Mouse (Mus musculus) CH12.LX (cell line): ENCODE measurements around the gene Gm45521. TPM values are rescaled to one million over a fixed set of nuclear protein-coding genes. Genes with fewer than 3 reads are reported as not detected.

Experiments
- DNase-seq: peaks from one replicate; pipeline ENCODE4 v3.0.0-alpha.2; 2013; ENCODE audit errors: extremely low read depth
- H3K27ac ChIP-seq: 2 replicates; pipeline ENCODE4 v1.5.1; 2012; ENCODE audit warnings: low read depth, mild to moderate bottlenecking, control low read depth, moderate library complexity; ENCODE audit not compliant: insufficient read depth
- H3K27me3 ChIP-seq: replicated peaks from 2 replicates; pipeline ENCODE3; 2012; ENCODE audit warnings: inconsistent platforms
- H3K36me3 ChIP-seq, 2 experiments: replicated peaks in 1 of 2; 2 replicates each; pipeline versions ENCODE3 to v1.6.1; 2012; ENCODE audit warnings: inconsistent platforms in 1 of 2, low read length in 1 of 2, mild to moderate bottlenecking in 1 of 2, mixed read lengths in 1 of 2, moderate library complexity in 1 of 2; ENCODE audit not compliant: control insufficient read depth in 1 of 2, insufficient read depth in 1 of 2
- H3K4me1 ChIP-seq, 2 experiments: 2 replicates each; pipeline ENCODE4 v1.6.1; 2012; ENCODE audit warnings: inconsistent platforms in 1 of 2, moderate library complexity in 1 of 2; ENCODE audit not compliant: insufficient read depth in 2 of 2, control insufficient read depth in 1 of 2
- H3K4me2 ChIP-seq: 2 replicates; pipeline ENCODE4 v1.6.1; 2012; ENCODE audit warnings: low read depth, mild to moderate bottlenecking, control low read depth; ENCODE audit not compliant: poor library complexity, insufficient read depth, severe bottlenecking
- H3K4me3 ChIP-seq, 3 experiments: fragments of 150-350 bp in 1 of 3; sonication (generic) in 1 of 3; replicated peaks in 1 of 3; 2 replicates each; pipeline versions ENCODE3 to v1.5.1; 2011 to 2012; ENCODE audit warnings: low read depth in 2 of 3, low read length in 2 of 3, mild to moderate bottlenecking in 2 of 3, moderate library complexity in 2 of 3, control low read depth in 1 of 3, improper control_type of control experiment in 1 of 3, inconsistent platforms in 1 of 3, mixed read lengths in 1 of 3; ENCODE audit not compliant: poor library complexity in 1 of 3
- H3K79me2 ChIP-seq: replicated peaks from 2 replicates; pipeline ENCODE4 v1.6.1; 2012; ENCODE audit warnings: mild to moderate bottlenecking, moderate library complexity; ENCODE audit not compliant: control insufficient read depth, poor library complexity, insufficient read depth, severe bottlenecking; ENCODE audit errors: extremely low read depth
- H3K9ac ChIP-seq: 2 replicates; pipeline ENCODE4 v1.6.1; 2012; ENCODE audit warnings: low read depth, mild to moderate bottlenecking, control low read depth, moderate library complexity; ENCODE audit not compliant: insufficient read depth
- H3K9me3 ChIP-seq: replicated peaks from 2 replicates; pipeline ENCODE3; 2012; ENCODE audit warnings: low read length, inconsistent platforms, mixed read lengths
- BHLHE40 ChIP-seq: IDR thresholded peaks from 2 replicates; pipeline ENCODE4 v1.6.1; 2011; ENCODE audit warnings: mild to moderate bottlenecking, low read depth, low read length, improper control_type of control experiment
- CHD1 ChIP-seq: IDR thresholded peaks from 2 replicates; pipeline ENCODE4 v1.6.1; 2012; ENCODE audit warnings: low read depth, low read length, improper control_type of control experiment, inconsistent platforms
- CTCF ChIP-seq, 2 experiments: IDR thresholded peaks in 1 of 2; conservative IDR thresholded peaks in 1 of 2; 2 replicates each; pipeline ENCODE4 v1.5.1; 2011 to 2012; ENCODE audit warnings: low read depth in 2 of 2, low read length in 2 of 2, improper control_type of control experiment in 1 of 2, inconsistent platforms in 1 of 2, mild to moderate bottlenecking in 1 of 2, moderate library complexity in 1 of 2
- EP300 ChIP-seq: IDR thresholded peaks from 2 replicates; pipeline ENCODE4 v1.6.1; 2011; ENCODE audit warnings: low read length, improper control_type of control experiment
- ETS1 ChIP-seq: conservative IDR thresholded peaks from 2 replicates; pipeline ENCODE4 v1.6.1; 2012; ENCODE audit warnings: low read depth, mild to moderate bottlenecking, inconsistent platforms, low read length, improper control_type of control experiment, moderate library complexity
- GABPA ChIP-seq: IDR thresholded peaks from 2 replicates; pipeline ENCODE4 v1.6.1; 2012; ENCODE audit warnings: low read depth, low read length, improper control_type of control experiment, inconsistent platforms; ENCODE audit not compliant: insufficient replicate concordance
- HCFC1 ChIP-seq: IDR thresholded peaks from 2 replicates; pipeline ENCODE4 v1.6.1; 2012; ENCODE audit warnings: low read depth, mild to moderate bottlenecking, inconsistent platforms, low read length, improper control_type of control experiment
- JUND ChIP-seq: conservative IDR thresholded peaks from 2 replicates; pipeline ENCODE4 v1.6.1; 2011; ENCODE audit warnings: low read depth, low read length, improper control_type of control experiment
- KAT2A ChIP-seq: IDR thresholded peaks from 2 replicates; pipeline ENCODE4 v1.6.1; 2012; ENCODE audit warnings: low read length, improper control_type of control experiment, inconsistent platforms; ENCODE audit not compliant: insufficient replicate concordance
- MAFK ChIP-seq: IDR thresholded peaks from 2 replicates; pipeline ENCODE4 v1.6.1; 2011; ENCODE audit warnings: low read length, improper control_type of control experiment; ENCODE audit not compliant: insufficient replicate concordance
- MAZ ChIP-seq: IDR thresholded peaks from 2 replicates; pipeline ENCODE4 v1.6.1; 2012; ENCODE audit warnings: low read depth, mild to moderate bottlenecking, inconsistent platforms, low read length, improper control_type of control experiment, moderate library complexity
- MEF2A ChIP-seq: IDR thresholded peaks from 2 replicates; pipeline ENCODE4 v1.6.1; 2014; ENCODE audit warnings: low read depth, mild to moderate bottlenecking, inconsistent platforms, low read length, improper control_type of control experiment, borderline replicate concordance
- MYC ChIP-seq: IDR thresholded peaks from 2 replicates; pipeline ENCODE4 v1.6.1; 2011; ENCODE audit warnings: low read depth, mild to moderate bottlenecking, improper control_type of control experiment, low read length
- NELFE ChIP-seq: IDR thresholded peaks from 2 replicates; pipeline ENCODE4 v1.6.1; 2011; ENCODE audit warnings: low read depth, low read length, improper control_type of control experiment
- NRF1 ChIP-seq: IDR thresholded peaks from 2 replicates; pipeline ENCODE4 v1.6.1; 2014; ENCODE audit warnings: low read depth, mild to moderate bottlenecking, inconsistent platforms, low read length, improper control_type of control experiment, moderate library complexity
- PAX5 ChIP-seq: IDR thresholded peaks from 2 replicates; pipeline ENCODE4 v1.6.1; 2012; ENCODE audit warnings: low read length, inconsistent platforms, mixed read lengths
- POLR2A ChIP-seq: IDR thresholded peaks from 2 replicates; pipeline ENCODE4 v1.6.1; 2011; ENCODE audit warnings: low read depth, mild to moderate bottlenecking, improper control_type of control experiment, low read length
- POLR2AphosphoS2 ChIP-seq: IDR thresholded peaks from 2 replicates; pipeline ENCODE4 v1.6.1; 2011; ENCODE audit warnings: low read depth, low read length, improper control_type of control experiment
- RAD21 ChIP-seq: IDR thresholded peaks from 2 replicates; pipeline ENCODE4 v1.6.1; 2011; ENCODE audit warnings: low read depth, mild to moderate bottlenecking, low read length, improper control_type of control experiment, moderate library complexity
- SMC3 ChIP-seq: IDR thresholded peaks from 2 replicates; pipeline ENCODE4 v1.6.1; 2011; ENCODE audit warnings: low read depth, low read length, improper control_type of control experiment
- TBP ChIP-seq: conservative IDR thresholded peaks from 2 replicates; pipeline ENCODE4 v1.6.1; 2011; ENCODE audit warnings: low read depth, low read length, improper control_type of control experiment
- TCF12 ChIP-seq: IDR thresholded peaks from 2 replicates; pipeline ENCODE4 v1.6.1; 2014; ENCODE audit warnings: low read depth, mild to moderate bottlenecking, inconsistent platforms, low read length, improper control_type of control experiment
- UBTF ChIP-seq: IDR thresholded peaks from 2 replicates; pipeline ENCODE4 v1.6.1; 2012; ENCODE audit warnings: low read depth, mild to moderate bottlenecking, inconsistent platforms, low read length, improper control_type of control experiment, moderate library complexity
- USF1 ChIP-seq: IDR thresholded peaks from 2 replicates; pipeline ENCODE4 v1.6.1; 2014; ENCODE audit warnings: low read depth, mild to moderate bottlenecking, inconsistent platforms, low read length, improper control_type of control experiment
- USF2 ChIP-seq: conservative IDR thresholded peaks from 2 replicates; pipeline ENCODE4 v1.6.1; 2011; ENCODE audit warnings: low read depth, low read length, improper control_type of control experiment
- ZMIZ1 ChIP-seq: IDR thresholded peaks from 2 replicates; pipeline ENCODE4 v1.6.1; 2012; ENCODE audit warnings: low read depth, mild to moderate bottlenecking, inconsistent platforms, low read length, improper control_type of control experiment
- ZNF384 ChIP-seq: IDR thresholded peaks from 2 replicates; pipeline ENCODE4 v1.6.1; 2012; ENCODE audit warnings: low read depth, low read length, improper control_type of control experiment, inconsistent platforms
- dilution Hi-C: fragments of 300-500 bp; cut with MboI; formaldehyde crosslinking; loops from 2 replicates; pipeline ENCODE4 v1.14.3; 2020; ENCODE audit warnings: low sequenced_read_pairs; ENCODE audit not compliant: extremely low pct_unique_long_range_greater_than_20kb, extremely low pct_ligation_motif_present
- in situ Hi-C: fragments of 300-500 bp; cut with MboI; formaldehyde crosslinking; loops from 3 replicates; pipeline ENCODE4 v1.14.3; 2019; ENCODE audit warnings: low sequenced_read_pairs, low pct_ligation_motif_present, low pct_unique_long_range_greater_than_20kb, mixed read lengths
- polyA plus RNA-seq: library from polyadenylated mRNA; unstranded; fragments of >175 nt; gene quantifications from 2 replicates; pipeline ENCODE4 v1.2.1, GENCODE M21; 2012; ENCODE audit warnings: low read depth; ENCODE audit not compliant: insufficient read length
- total RNA-seq, 2 experiments: library from RNA; depleted of rRNA; stranded (reverse); fragments of 300-350 nt in 1 of 2; fragments of >200 nt in 1 of 2; gene quantifications; 2 replicates each; pipeline ENCODE4 v1.2.3; 2012 to 2014

Gene Gm45521
- total and polyA plus RNA-seq, 3 experiments: not detected

GRCm38 (mm10) chr14:7954071-7954471, 3.0 kb upstream of the Gm45521 start:
- Histone ChIP-seq H3K4me3 (no peak overlapping the region), H3K9ac (no peak overlapping the region), H3K27me3 (no peaks in the 10 kb centered on the region), H3K4me2 (no peak overlapping the region), H3K27ac (no peak overlapping the region), H3K9me3 (no peaks in the 10 kb centered on the region), H3K36me3 (peaks cover 25 to 37% of the 10 kb centered on the region in 2 experiments), H3K4me1 (peaks cover 5 to 32% of the 10 kb centered on the region in 2 experiments; a peak in 2 of 4 replicates), H3K79me2 (no peaks in the 10 kb centered on the region)
- dilution Hi-C loops: no loop called here
- TF ChIP-seq MAZ: no peak
- TF ChIP-seq JUND: no peak
- TF ChIP-seq MEF2A: no peak
- DNase-seq: no peak
- in situ Hi-C loops: no loop called here

GRCm38 (mm10) chr14:7956427-7956826, 661 bp upstream of the Gm45521 start:
- Histone ChIP-seq H3K4me1 (peaks cover 5 to 44% of the 10 kb centered on the region in 2 experiments; a peak in 2 of 4 replicates), H3K36me3 (peaks cover 5 to 13% of the 10 kb centered on the region in 2 experiments), H3K4me3 (no peak overlapping the region), H3K79me2 (no peaks in the 10 kb centered on the region), H3K9ac (no peak overlapping the region), H3K4me2 (no peak overlapping the region), H3K27me3 (no peaks in the 10 kb centered on the region), H3K27ac (no peak overlapping the region), H3K9me3 (no peaks in the 10 kb centered on the region)
- dilution Hi-C loops (no loop called here), in situ Hi-C loops (no loop called here)
- TF ChIP-seq NRF1: no peak
- no peak for TF ChIP-seq TCF12
- TF ChIP-seq ZMIZ1: no peak
- TF ChIP-seq USF2: no peak
- TF ChIP-seq BHLHE40: no peak
- no peak for DNase-seq

GRCm38 (mm10) chr14:7960616-7961015, 3.5 kb downstream of the Gm45521 start:
- Histone ChIP-seq H3K79me2 (no peaks in the 10 kb centered on the region), H3K9ac (no peak overlapping the region), H3K4me2 (no peak overlapping the region), H3K9me3 (no peaks in the 10 kb centered on the region), H3K4me1 (peaks cover 12 to 43% of the 10 kb centered on the region in 2 experiments), H3K27me3 (no peaks in the 10 kb centered on the region), H3K27ac (no peak overlapping the region), H3K4me3 (no peak overlapping the region), H3K36me3 (peaks cover 0 to 6% of the 10 kb centered on the region in 2 experiments)
- in situ Hi-C loops: loop anchor here (5.0 to 10.0 kb wide), 4 partner anchors 42 to 374 kb away; partner anchors contain the start of genes Abhd6 and Flnb
- dilution Hi-C loops: no loop called here
- peak; percentile 40 for DNase-seq
- TF ChIP-seq ZNF384: no peak
- TF ChIP-seq USF1: no peak
- no peak for TF ChIP-seq HCFC1
- TF ChIP-seq RAD21: peak; percentile 22
- no peak for TF ChIP-seq TBP
- TF ChIP-seq CTCF (conservative IDR thresholded peaks at IDR 0.05 in 1 of 2, IDR thresholded peaks at IDR 0.05 in 1 of 2; ENCODE audit: low read depth in 2 of 2, low read length in 2 of 2): peak; percentile 31 to 57
- TF ChIP-seq MYC: no peak
- TF ChIP-seq ETS1: no peak
- no peak for TF ChIP-seq MAFK
- no peak for TF ChIP-seq EP300
- no peak for TF ChIP-seq USF2
- TF ChIP-seq SMC3: peak; percentile 31
- no peak for TF ChIP-seq POLR2A
- no peak for TF ChIP-seq GABPA
- TF ChIP-seq PAX5: no peak
- TF ChIP-seq CHD1: no peak
- TF ChIP-seq UBTF: no peak
- no peak for TF ChIP-seq ZMIZ1
- no peak for TF ChIP-seq POLR2AphosphoS2
- no peak for TF ChIP-seq JUND
- TF ChIP-seq KAT2A: no peak
- no peak for TF ChIP-seq NELFE
- TF ChIP-seq MEF2A: no peak
